Mouse (Mus musculus) midbrain, embryonic 14.5 days (tissue): ENCODE results near the gene Gm4981. TPM values are rescaled to one million over a fixed set of nuclear protein-coding genes. Genes with fewer than 3 reads are reported as not detected.
"Not testable (repeated sequence)": the region's sequence is repeated elsewhere in the genome, so short reads cannot be mapped to it uniquely, and the experiment has no call there.

Experiments used
- ATAC-seq: fragments of 200-750 bp; cut with Nextera tagmentation; 2 replicates; pipeline ENCODE4 v1.8.0; 2017; ENCODE audit warnings: moderate number of reproducible peaks, moderate library complexity; ENCODE audit not compliant: low FRiP score, low TSS enrichment
- DNase-seq: peaks from one replicate; pipeline ENCODE4 v3.0.0-alpha.2; 2015
- H3K27ac ChIP-seq: fragments of 300-500 bp; sonication (generic); replicated peaks from 2 replicates; pipeline ENCODE4 v1.5.1; 2014; ENCODE audit warnings: mild to moderate bottlenecking, low read depth, low read length, moderate library complexity
- H3K27me3 ChIP-seq: fragments of 300-500 bp; sonication (generic); 2 replicates; pipeline ENCODE4 v1.6.1; 2014; ENCODE audit warnings: low read length, control low read depth, mixed read lengths; ENCODE audit not compliant: control insufficient read depth, insufficient read depth
- H3K36me3 ChIP-seq: fragments of 300-500 bp; sonication (generic); 2 replicates; pipeline ENCODE4 v1.6.1; 2014; ENCODE audit warnings: low read length, control low read depth; ENCODE audit not compliant: control insufficient read depth, insufficient read depth
- H3K4me1 ChIP-seq: fragments of 300-500 bp; sonication (generic); 2 replicates; pipeline ENCODE4 v1.6.1; 2014; ENCODE audit warnings: mild to moderate bottlenecking, antibody characterized with exemption, low read length, control low read depth; ENCODE audit not compliant: control insufficient read depth, insufficient read depth
- H3K4me2 ChIP-seq: fragments of 300-500 bp; sonication (generic); 2 replicates; pipeline ENCODE4 v1.6.1; 2014; ENCODE audit warnings: mild to moderate bottlenecking, low read length, moderate library complexity
- H3K4me3 ChIP-seq: fragments of 300-500 bp; sonication (generic); replicated peaks from 2 replicates; pipeline ENCODE4 v1.5.1; 2014; ENCODE audit warnings: low read depth, low read length
- H3K9ac ChIP-seq: fragments of 300-500 bp; sonication (generic); replicated peaks from 2 replicates; pipeline ENCODE4 v1.6.1; 2014; ENCODE audit warnings: mild to moderate bottlenecking, low read length, moderate library complexity
- H3K9me3 ChIP-seq: fragments of 300-500 bp; sonication (generic); 2 replicates; pipeline ENCODE4 v1.6.1; 2016; ENCODE audit warnings: low read length, control low read depth, mixed read lengths; ENCODE audit not compliant: control insufficient read depth
- WGBS: fragments of 180-500 bp; shearing (Covaris S2); extraction: QIAGEN DNeasy Blood & Tissue Kit; methylation state at CpG from one replicate; pipeline ENCODE4 v1.1.7; 2014; 5-methylcytosine and 5-hydroxymethylcytosine counted together
- polyA plus RNA-seq: library from polyadenylated mRNA; unstranded; fragments of >200 nt; fragmentation: Nextera tagmentation; extraction: Ambion mirVana; gene quantifications from 2 replicates; pipeline ENCODE4 v1.2.1, GENCODE M21; 2014

Gene Gm4981
- not detected in 2 replicates for polyA plus RNA-seq

- WGBS, result 88% methylated on average over 10 of the region's 10 CpGs
- ATAC-seq, result no peak
- H3K4me1 ChIP-seq, result no peaks in the 10 kb centered on the region
Measured at GRCm38 (mm10) chr10:58236613-58237012, at the start of gene Gm4981. Gene Gm4981, minus strand, starts transcription at chr10:58236701.

GRCm38 (mm10) chr10:58282238-58282637 lies 45.7 kb upstream of the Gm4981 start:
- DNase-seq (no peak), ATAC-seq (no peak)
- no peak overlapping the region for H3K9ac ChIP-seq
- WGBS, result 95% methylated on average over 7 of the region's 7 CpGs
- no peaks in the 10 kb centered on the region for H3K27me3 ChIP-seq
- peaks cover 79% of the 10 kb centered on the region for H3K36me3 ChIP-seq
- H3K27ac ChIP-seq, result no peak overlapping the region
- H3K9me3 ChIP-seq, result no peaks in the 10 kb centered on the region
- H3K4me3 ChIP-seq, result no peak overlapping the region
- no peak overlapping the region for H3K4me2 ChIP-seq
- no peaks in the 10 kb centered on the region for H3K4me1 ChIP-seq

More at GRCm38 (mm10) chr10:58236613-58237012, at the start of gene Gm4981:
- H3K27me3 ChIP-seq, result no peaks in the 10 kb centered on the region
- no peak for DNase-seq
- H3K4me2 ChIP-seq, result no peak within 1 kb of the TSS
- H3K4me3 ChIP-seq, result no peak within 1 kb of the TSS
- no peak within 1 kb of the TSS for H3K9ac ChIP-seq
- peaks cover 13% of the 10 kb centered on the region for H3K9me3 ChIP-seq
- H3K36me3 ChIP-seq, result no peaks in the 10 kb centered on the region
- H3K27ac ChIP-seq, result no peak within 1 kb of the TSS

GRCm38 (mm10) chr10:58258466-58258865 lies 22.0 kb upstream of the Gm4981 start:
- 81% methylated on average over 5 of the region's 5 CpGs for WGBS
- no peaks in the 10 kb centered on the region for H3K27me3 ChIP-seq
- H3K4me1 ChIP-seq, result peaks cover 10% of the 10 kb centered on the region; the same call in 1 of the 2 replicates
- peaks cover 36% of the 10 kb centered on the region for H3K36me3 ChIP-seq
- DNase-seq, result peak; percentile 41
- no peak for ATAC-seq
- H3K9ac ChIP-seq, result no peak overlapping the region
- no peaks in the 10 kb centered on the region for H3K9me3 ChIP-seq
- H3K27ac ChIP-seq, result no peak overlapping the region
- no peak overlapping the region for H3K4me2 ChIP-seq
- H3K4me3 ChIP-seq, result no peak overlapping the region

- H3K9ac ChIP-seq, result peak overlapping the region; percentile 78
- WGBS, result 14% methylated on average over 4 of the region's 4 CpGs
- H3K36me3 ChIP-seq, result peaks cover 23% of the 10 kb centered on the region
- H3K4me3 ChIP-seq, result peak overlapping the region; percentile 86
- peak overlapping the region; percentile 80; the same call in 1 of the 2 replicates for H3K27ac ChIP-seq
- ATAC-seq (no peak), DNase-seq (peak; percentile 19)
- H3K27me3 ChIP-seq, result no peaks in the 10 kb centered on the region
- peak overlapping the region; percentile 62 for H3K4me2 ChIP-seq
- H3K4me1 ChIP-seq, result peaks cover 10% of the 10 kb centered on the region; the same call in 1 of the 2 replicates
- no peaks in the 10 kb centered on the region for H3K9me3 ChIP-seq
Measured at GRCm38 (mm10) chr10:58255954-58256353, 19.5 kb upstream of the Gm4981 start.

GRCm38 (mm10) chr10:58255213-58255892 lies 18.9 kb upstream of the Gm4981 start, which contains the start of gene Gcc2:
Gene Gcc2, plus strand, starts transcription at chr10:58255497.
- Histone ChIP-seq H3K9ac (peak within 1 kb of the TSS; percentile 78), H3K27ac (peak within 1 kb of the TSS; percentile 80), H3K4me2 (peak within 1 kb of the TSS; percentile 62), H3K27me3 (no peaks in the 10 kb centered on the region), H3K4me3 (peak within 1 kb of the TSS; percentile 86), H3K4me1 (peaks cover 10% of the 10 kb centered on the region; the same call in 1 of the 2 replicates), H3K36me3 (peaks cover 20% of the 10 kb centered on the region), H3K9me3 (no peaks in the 10 kb centered on the region)
- ATAC-seq (peak; percentile 97), DNase-seq (peak; percentile 97)
- WGBS, result under 1% methylated on average over 58 of the region's 58 CpGs

- ATAC-seq (peak; percentile 24), DNase-seq (peak; percentile 25)
- 27% methylated on average over 6 of the region's 6 CpGs for WGBS
- no peak overlapping the region for H3K27ac ChIP-seq
- H3K4me3 ChIP-seq, result peak overlapping the region; percentile 86
- peak overlapping the region; percentile 62 for H3K4me2 ChIP-seq
- H3K27me3 ChIP-seq, result no peaks in the 10 kb centered on the region
- peaks cover 13% of the 10 kb centered on the region for H3K36me3 ChIP-seq
- H3K9ac ChIP-seq, result peak overlapping the region; percentile 78
- H3K9me3 ChIP-seq, result no peaks in the 10 kb centered on the region
- H3K4me1 ChIP-seq, result peaks cover 10% of the 10 kb centered on the region; the same call in 1 of the 2 replicates
Measured at GRCm38 (mm10) chr10:58254635-58255175, 18.2 kb upstream of the Gm4981 start.

- Histone ChIP-seq H3K4me3 (no peak overlapping the region), H3K27ac (no peak overlapping the region), H3K36me3 (no peaks in the 10 kb centered on the region), H3K4me1 (peaks cover 3% of the 10 kb centered on the region; the same call in 1 of the 2 replicates), H3K9ac (no peak overlapping the region), H3K9me3 (no peaks in the 10 kb centered on the region), H3K4me2 (no peak overlapping the region), H3K27me3 (no peaks in the 10 kb centered on the region)
- DNase-seq (no peak), ATAC-seq (no peak)
- WGBS, result 19% methylated on average over 1 of the region's 1 CpGs
Measured at GRCm38 (mm10) chr10:58249535-58249934, 13.0 kb upstream of the Gm4981 start.

GRCm38 (mm10) chr10:58238984-58239740 lies 2.7 kb upstream of the Gm4981 start:
- H3K9ac ChIP-seq, H3K36me3 ChIP-seq, H3K27me3 ChIP-seq, H3K4me3 ChIP-seq, H3K4me2 ChIP-seq, H3K4me1 ChIP-seq, H3K27ac ChIP-seq, H3K9me3 ChIP-seq: not testable (repeated sequence)
- 85% methylated on average over 8 of the region's 8 CpGs for WGBS
- ATAC-seq, result peak; percentile 88
- DNase-seq, result peak; percentile 19
